Mouse (Mus musculus) neural tube, embryonic 10.5 days (tissue): ENCODE data around the gene Gtf2f2.
"Not testable (repeated sequence)": the region's sequence is repeated elsewhere in the genome, so short reads cannot be mapped to it uniquely, and the experiment has no call there.

Experiments
- DNase-seq: peaks from one replicate; pipeline ENCODE4 v3.0.0-alpha.2; 2017; ENCODE audit warnings: low spot score; ENCODE audit errors: extremely low spot score

Gtf2f2 gene

DNA sequence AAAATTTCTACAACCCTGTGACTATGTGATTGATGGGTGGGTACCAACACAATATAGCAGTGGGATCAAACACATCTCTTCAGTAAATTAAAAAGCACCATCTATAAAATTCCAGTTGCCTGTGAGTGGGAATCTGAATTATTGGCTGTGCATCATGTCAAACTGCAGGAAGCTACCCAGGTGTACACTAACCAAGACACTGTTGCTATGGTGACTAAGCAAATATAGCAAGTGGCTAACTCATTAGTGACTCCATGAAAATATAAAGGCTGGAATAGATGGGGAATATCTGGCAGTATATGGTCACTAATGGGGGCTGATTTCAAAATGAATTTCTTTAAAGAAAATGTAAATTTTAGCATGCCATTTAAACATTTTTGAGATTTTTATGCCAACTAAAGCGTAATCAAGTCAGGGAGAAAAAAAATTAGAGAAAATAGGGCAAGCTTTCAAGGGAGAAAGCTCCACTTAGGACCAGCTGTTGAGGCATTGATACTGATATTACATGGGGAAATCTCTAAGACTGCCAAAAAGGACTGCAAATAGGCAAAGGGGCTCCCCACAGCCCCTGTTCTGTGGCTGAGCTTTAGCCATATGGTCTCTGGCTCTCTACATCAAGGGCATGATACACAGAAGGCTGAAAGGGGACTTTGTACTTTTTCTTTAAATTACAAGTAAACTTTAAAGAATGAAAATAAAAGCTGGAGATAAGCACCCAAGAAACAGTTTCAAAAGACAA lies 87.2 kb downstream of the Gtf2f2 start:
- no peak for DNase-seq

- DNase-seq: no peak
These were observed 98.0 kb downstream of the Gtf2f2 start for GRCm38 (mm10) chr14:75912665-75913064.

GRCm38 (mm10) chr14:75911968-75912367 lies 98.7 kb downstream of the Gtf2f2 start:
- DNase-seq: no peak

- no peak for DNase-seq
These were observed 103.7 kb downstream of the Gtf2f2 start for GRCm38 (mm10) chr14:75906931-75907330.

DNA sequence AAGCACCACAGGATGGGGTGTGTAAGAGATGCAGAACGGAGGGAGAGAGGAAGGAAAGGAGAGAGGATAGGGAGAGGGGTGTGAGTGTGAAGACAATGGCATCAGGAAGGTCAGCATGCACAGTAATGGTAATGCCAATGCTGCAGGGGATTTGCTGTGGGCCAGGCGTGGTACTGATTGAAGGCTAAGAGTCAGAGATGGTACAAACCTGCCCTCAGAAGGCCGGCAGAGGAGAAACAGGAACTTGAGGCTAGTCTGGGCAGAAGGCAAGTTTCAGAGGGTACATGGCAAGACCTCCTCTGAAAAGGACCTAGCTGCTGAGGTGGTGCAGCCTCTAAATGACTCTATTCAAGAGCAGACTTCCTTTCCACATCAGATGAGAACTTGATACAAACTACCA lies 105.7 kb downstream of the Gtf2f2 start:
- no peak for DNase-seq

GRCm38 (mm10) chr14:75903131-75903530 lies 107.5 kb downstream of the Gtf2f2 start:
- no peak for DNase-seq

- DNase-seq: no peak
These were observed 108.7 kb downstream of the Gtf2f2 start for GRCm38 (mm10) chr14:75902013-75902412.

- DNase-seq: no peak
These were observed 109.7 kb downstream of the Gtf2f2 start for GRCm38 (mm10) chr14:75900793-75901499.

- DNase-seq: peak; percentile 75
These were observed 111.1 kb downstream of the Gtf2f2 start for GRCm38 (mm10) chr14:75899566-75899965.

GRCm38 (mm10) chr14:75892118-75892517 lies 118.5 kb downstream of the Gtf2f2 start:
- no peak for DNase-seq

DNA sequence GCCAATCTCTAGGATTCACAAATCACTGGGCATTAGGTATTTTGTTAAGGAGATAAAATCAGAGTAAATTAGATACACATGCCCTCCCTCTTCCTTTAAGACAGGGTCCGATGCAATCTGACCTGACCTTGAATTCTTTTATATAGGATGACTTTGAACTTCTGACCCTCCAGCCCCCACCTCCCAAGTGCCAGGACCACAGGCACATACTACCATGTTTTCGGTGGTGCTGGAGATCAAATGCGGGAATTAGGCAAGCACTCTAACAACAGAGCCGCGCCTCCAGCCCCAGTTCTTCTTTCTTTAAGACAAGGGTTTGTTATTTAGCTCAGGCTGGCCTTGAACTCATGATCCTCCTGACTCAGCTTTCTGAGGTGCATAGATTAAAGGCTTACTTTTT lies 126.8 kb downstream of the Gtf2f2 start:
- no peak for DNase-seq

DNA sequence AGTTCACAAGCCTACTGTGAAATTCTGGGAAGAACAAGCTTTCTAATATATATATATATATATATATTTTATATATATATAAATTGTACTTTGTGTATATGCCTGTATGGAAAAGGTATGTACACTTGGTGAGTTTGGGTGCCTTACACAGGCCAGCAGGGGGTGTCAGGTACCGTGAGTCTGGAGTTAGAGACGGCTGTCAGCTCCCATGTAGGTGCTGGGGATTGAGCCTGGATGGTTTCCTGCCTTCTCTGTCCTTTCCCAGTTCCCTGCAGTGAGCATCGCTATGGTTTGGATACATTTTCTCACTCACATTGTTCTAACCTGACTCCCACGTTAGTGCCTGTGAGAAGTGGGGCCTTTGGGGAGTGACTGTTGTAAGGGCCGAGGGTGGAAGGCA lies 127.3 kb downstream of the Gtf2f2 start:
- no peak for DNase-seq

GRCm38 (mm10) chr14:75881856-75882255 lies 128.8 kb downstream of the Gtf2f2 start:
- no peak for DNase-seq

GRCm38 (mm10) chr14:75878980-75879379 lies 131.7 kb downstream of the Gtf2f2 start:
- peak; percentile 35 for DNase-seq

DNA sequence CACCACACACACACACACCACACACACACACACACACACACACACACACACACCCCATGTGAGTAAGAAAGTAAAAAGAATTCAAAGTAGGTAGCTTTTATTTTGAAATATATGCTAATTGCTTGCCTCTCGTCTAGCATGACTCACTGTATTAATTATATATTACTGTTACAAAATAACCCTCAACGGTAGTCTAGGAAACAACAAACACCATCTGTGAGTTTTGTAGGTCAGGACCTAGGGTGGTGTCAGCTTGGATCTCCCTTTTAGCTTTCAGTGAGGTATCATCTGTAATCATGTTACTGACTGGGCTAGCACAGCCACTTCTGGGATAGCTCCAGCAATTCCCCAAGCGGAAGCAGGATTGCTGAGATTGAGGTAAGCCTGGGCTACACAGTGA lies 133.4 kb downstream of the Gtf2f2 start:
- no peak for DNase-seq

GRCm38 (mm10) chr14:75876320-75877043 lies 134.2 kb downstream of the Gtf2f2 start:
- peak; percentile 82 for DNase-seq

- no peak for DNase-seq
These were observed 137.1 kb downstream of the Gtf2f2 start for GRCm38 (mm10) chr14:75873612-75874011.

DNA sequence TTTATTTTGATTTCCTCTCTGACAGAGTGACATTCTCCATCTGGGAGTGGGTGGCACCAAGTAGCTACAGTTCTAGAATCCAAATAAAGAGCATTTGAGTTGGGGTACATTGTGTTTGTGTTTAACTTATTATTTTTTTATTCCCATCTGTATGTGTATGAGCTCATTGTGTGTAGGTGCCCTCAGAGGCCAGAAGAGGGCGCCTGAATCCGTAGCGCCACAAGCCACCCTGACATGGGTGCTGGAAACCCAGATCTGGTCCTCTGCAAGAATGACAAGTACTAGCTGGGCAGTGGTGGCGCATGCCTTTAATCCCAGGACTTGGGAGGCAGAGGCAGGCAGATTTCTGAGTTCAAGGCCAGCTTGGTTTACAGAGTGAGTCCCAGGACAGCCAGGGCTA lies 138.9 kb downstream of the Gtf2f2 start:
- DNase-seq: no peak

- DNase-seq: no peak
These were observed 139.6 kb downstream of the Gtf2f2 start for GRCm38 (mm10) chr14:75871111-75871510.

GRCm38 (mm10) chr14:75870631-75871030 lies 140.0 kb downstream of the Gtf2f2 start:
- DNase-seq: no peak

DNA sequence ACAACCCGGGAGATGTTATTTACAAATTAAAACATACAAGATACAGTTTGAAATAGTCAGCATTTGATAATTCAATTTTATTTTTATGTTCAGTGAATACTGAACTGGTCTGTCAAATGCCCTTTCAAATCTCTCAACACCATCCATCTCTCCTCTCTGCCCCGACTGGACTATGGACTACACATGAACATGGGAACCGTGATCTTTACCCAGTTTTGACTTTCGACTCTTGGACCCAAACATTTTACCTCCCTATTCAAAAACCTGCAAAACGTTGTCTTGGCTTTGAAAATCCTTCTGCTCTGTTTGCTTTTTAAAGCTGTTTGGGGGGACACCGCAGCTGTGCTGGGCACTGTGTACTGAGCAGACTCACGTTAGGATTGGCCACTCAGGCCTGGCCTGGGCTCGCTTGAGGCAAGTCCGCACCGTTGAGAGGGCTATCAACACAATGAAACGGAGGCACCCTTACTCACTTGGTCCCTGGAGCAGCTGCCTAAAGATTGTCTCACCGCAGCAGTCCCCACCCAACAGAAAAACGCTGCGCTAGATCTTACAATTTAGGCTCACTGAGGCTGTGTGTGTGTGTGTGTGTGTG lies 140.8 kb downstream of the Gtf2f2 start:
- DNase-seq: no peak

DNA sequence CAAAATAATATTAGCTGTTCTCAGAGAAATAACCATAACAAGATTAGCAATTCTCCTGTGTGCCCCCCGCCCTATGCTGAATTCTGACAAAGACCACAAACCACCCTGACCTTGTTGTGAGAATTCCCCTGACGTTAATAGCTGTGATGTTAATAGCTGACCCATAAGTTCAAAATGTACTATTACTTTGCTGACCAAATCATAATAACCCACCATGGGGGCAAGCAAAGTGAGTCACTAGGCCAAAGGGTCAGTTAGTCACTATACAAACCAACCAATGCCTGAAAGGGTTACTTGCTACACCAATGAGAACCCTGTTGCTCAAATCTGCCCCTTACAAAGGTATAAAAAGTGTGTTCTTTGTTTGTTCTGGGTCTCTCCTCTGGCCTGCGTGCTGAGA lies 142.6 kb downstream of the Gtf2f2 start:
- not testable (repeated sequence) for DNase-seq
